In the genomic region with DNA sequence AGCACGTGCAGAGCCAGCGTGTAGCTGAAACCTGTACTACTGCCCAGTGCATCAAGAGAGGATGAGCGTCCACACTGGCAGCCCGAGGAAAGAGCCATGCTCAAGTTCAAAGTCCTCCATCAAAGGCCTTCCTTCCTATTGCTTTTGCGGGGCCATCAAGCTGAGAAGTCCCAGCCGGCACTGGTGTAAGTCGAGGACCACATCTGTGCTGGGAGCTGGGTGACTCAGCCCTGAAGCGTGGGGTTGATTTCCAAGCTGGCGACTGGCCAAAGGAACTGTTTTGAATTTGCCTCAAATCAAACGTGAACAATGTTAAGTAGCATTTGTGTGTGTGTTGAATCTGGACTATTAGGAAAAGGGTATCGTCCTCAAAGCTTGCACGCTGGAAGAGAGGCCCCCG, we compare ENCODE assay signal across 7 mouse cellular contexts. TPM values are rescaled to one million over a fixed set of nuclear protein-coding genes. Genes with fewer than 3 reads are reported as not detected.
DNase-seq lines count a peak whose midpoint lies in the region; ATAC-seq and TF ChIP-seq lines count a peak whose summit lies in the region.

No protein-coding gene starts in this region.

- H3K27me3 ChIP-seq in C2C12 (ENCODE audit: control insufficient read depth, insufficient read depth, insufficient read length), result no peaks in the 10 kb centered on the region
- no peaks in the 10 kb centered on the region for H3K27me3 ChIP-seq in lung, embryonic 16.5 days (ENCODE audit: control insufficient read depth, insufficient read depth, low read depth, low read length)

- H3K9ac ChIP-seq in lung, embryonic 16.5 days (ENCODE audit: low read length), result no peak overlapping the region

- DNase-seq in adipocyte (ENCODE audit: low spot score), result peak; percentile 62
- DNase-seq in gastrocnemius, postnatal 10 days, result peak; percentile 77
- peak; percentile 89 for DNase-seq in kidney, postnatal 10 days
- peak; percentile 34 for DNase-seq in urinary bladder, postnatal 10 days (ENCODE audit: low spot score)
- DNase-seq in natural killer cell, adult 2 months (ENCODE audit: low spot score in 2 of 2), result no peak

- H3K9me3 ChIP-seq in lung, embryonic 16.5 days (ENCODE audit: control insufficient read depth, low read length), result no peaks in the 10 kb centered on the region

- H3K27ac ChIP-seq in lung, embryonic 16.5 days (ENCODE audit: low read length), result no peak overlapping the region

- no peak overlapping the region for H3K4me3 ChIP-seq in C2C12 (ENCODE audit: insufficient read depth, poor library complexity, severe bottlenecking)
- H3K4me3 ChIP-seq in lung, embryonic 16.5 days (ENCODE audit: low read length), result no peak overlapping the region

- TF ChIP-seq CTCF in C2C12 (IDR thresholded peaks at IDR 0.05; ENCODE audit: control insufficient read depth, insufficient read depth, insufficient read length), result no peak

- WGBS in lung, embryonic 16.5 days, result 17% methylated on average over 13 of the region's 13 CpGs

- H3K4me2 ChIP-seq in lung, embryonic 16.5 days (ENCODE audit: low read depth, low read length), result no peak overlapping the region; the same call in 1 of the 2 replicates

- peak; percentile 85 for ATAC-seq in lung, embryonic 16.5 days (ENCODE audit: low read depth)

- H3ac ChIP-seq in C2C12 (ENCODE audit: control insufficient read depth, insufficient read length, low read depth), result no peak overlapping the region

- H3K79me3 ChIP-seq in C2C12 (ENCODE audit: low read depth), result no peaks in the 10 kb centered on the region

- peaks cover 13% of the 10 kb centered on the region for H3K4me1 ChIP-seq in lung, embryonic 16.5 days (replicated peaks; ENCODE audit: control insufficient read depth, insufficient read depth, low read length)

- H3K36me3 ChIP-seq in C2C12 (ENCODE audit: control insufficient read depth, insufficient read depth), result no peaks in the 10 kb centered on the region
- H3K36me3 ChIP-seq in lung, embryonic 16.5 days (ENCODE audit: control insufficient read depth, insufficient read depth, low read length), result no peaks in the 10 kb centered on the region

- H3K79me2 ChIP-seq in C2C12 (ENCODE audit: control insufficient read depth, insufficient read depth), result no peaks in the 10 kb centered on the region

TF ChIP-seq in C2C12, 6 proteins besides CTCF, POLR2A, EP300 and RAD21:
- TF ChIP-seq MAX (IDR thresholded peaks at IDR 0.05) (peak; percentile 25), USF1 (IDR thresholded peaks at IDR 0.05; ENCODE audit: low read depth) (no peak), FOSL1 (IDR thresholded peaks at IDR 0.05; ENCODE audit: insufficient read depth, low read length, poor library complexity, severe bottlenecking) (peak; percentile 19), MYOD1 (IDR thresholded peaks at IDR 0.05; ENCODE audit: control insufficient read depth, insufficient read length, low read depth) (peak; percentile 3)

RNA-seq across cellular contexts. Expression of gene Nfatc2, which starts 57.4 kb away (rescaled TPM):
- polyA plus RNA-seq in C2C12 (2012; fragmentation: generic; extraction: Trizol), result 0.07 TPM
- 10 to 100 TPM in 1 of 2 experiments, 1 to 10 TPM in 1; 8.2 to 12.7 TPM for total RNA-seq in gastrocnemius, postnatal 10 days (2021)
- polyA plus RNA-seq in lung, embryonic 16.5 days (2015; fragmentation: Nextera tagmentation; extraction: Ambion mirVana), result 1.6 TPM in 2 replicates

Comparison
In these comparisons a context has a peak if more than half of its experiments do, and no peak if none do; other contexts are left out.
1. DNase-seq: peak in adipocyte (single experiment), gastrocnemius, postnatal 10 days (single experiment), kidney, postnatal 10 days (single experiment) and urinary bladder, postnatal 10 days (single experiment); none in natural killer cell, adult 2 months (0 of 2).